Mouse (Mus musculus) G1E (cell line): ENCODE data around the gene Ssh1. TPM values are rescaled to one million over a fixed set of nuclear protein-coding genes. Genes with fewer than 3 reads are reported as not detected.

ENCODE experiments used
- ATAC-seq: 2 replicates; pipeline ENCODE4 v1.8.0; 2016; ENCODE audit warnings: mild to moderate bottlenecking; ENCODE audit not compliant: insufficient number of reproducible peaks, poor library complexity, low FRiP score, severe bottlenecking; ENCODE audit errors: extremely low read depth
- DNase-seq: peaks from one replicate; pipeline ENCODE4 v3.0.0; 2012; ENCODE audit warnings: low spot score
- H3K27me3 ChIP-seq: 2 replicates; pipeline ENCODE4 v1.6.1; 2012; ENCODE audit warnings: mild to moderate bottlenecking, low read length, inconsistent platforms; ENCODE audit not compliant: insufficient read depth
- H3K36me3 ChIP-seq: replicated peaks from 2 replicates; pipeline ENCODE3; 2012; ENCODE audit warnings: mild to moderate bottlenecking, inconsistent platforms
- H3K4me1 ChIP-seq: 2 replicates; pipeline ENCODE4 v1.6.1; 2012; ENCODE audit warnings: low read depth, low read length, inconsistent platforms, mixed read lengths; ENCODE audit not compliant: insufficient read depth
- H3K4me3 ChIP-seq: 2 replicates; pipeline ENCODE4 v1.5.1; 2012; ENCODE audit warnings: low read depth, mild to moderate bottlenecking, inconsistent platforms, low read length, moderate library complexity, mixed read lengths
- H3K9me3 ChIP-seq: replicated peaks from 2 replicates; pipeline ENCODE4 v1.6.1; 2012; ENCODE audit warnings: inconsistent platforms
- CTCF ChIP-seq: IDR thresholded peaks from 2 replicates; pipeline ENCODE4 v1.5.1; 2012; ENCODE audit warnings: low read depth, low read length, inconsistent platforms, mixed read lengths
- GATA1 ChIP-seq: IDR thresholded peaks from 2 replicates; pipeline ENCODE4 v1.6.1; 2012; ENCODE audit warnings: borderline replicate concordance, low read length, inconsistent platforms, mixed read lengths
- GATA2 ChIP-seq: IDR thresholded peaks from 2 replicates; pipeline ENCODE4 v1.6.1; 2012; ENCODE audit warnings: low read depth, low read length, inconsistent platforms, borderline replicate concordance
- POLR2AphosphoS5 ChIP-seq: IDR thresholded peaks from 2 replicates; pipeline ENCODE4 v1.6.1; 2012; ENCODE audit warnings: low read depth, low read length, inconsistent platforms; ENCODE audit not compliant: insufficient replicate concordance
- TAL1 ChIP-seq: conservative IDR thresholded peaks from 2 replicates; pipeline ENCODE4 v1.6.1; 2012; ENCODE audit warnings: low read depth, low read length, inconsistent platforms, mixed read lengths
- polyA plus RNA-seq: library from polyadenylated mRNA; stranded (reverse); fragments of >175 nt; gene quantifications from 2 replicates; pipeline ENCODE4 v1.2.3, GENCODE M21; 2012
- total RNA-seq, 2 experiments: library from RNA; stranded (forward) in 1 of 2; stranded (reverse) in 1 of 2; fragments of 200-1000 nt in 1 of 2; fragments of >200 nt in 1 of 2; fragmentation: Nextera tagmentation in 1 of 2; gene quantifications; 2 replicates each; pipeline ENCODE4 v1.2.3; 2014 to 2017

The Ssh1 gene
- 18.0 and 28.4 TPM in 2 replicates for total RNA-seq (2014; fragmentation: Nextera tagmentation)
- 3.3 and 3.9 TPM in 2 replicates for total RNA-seq (2017)
- polyA plus RNA-seq: 12.4 and 13.8 TPM in 2 replicates

DNA sequence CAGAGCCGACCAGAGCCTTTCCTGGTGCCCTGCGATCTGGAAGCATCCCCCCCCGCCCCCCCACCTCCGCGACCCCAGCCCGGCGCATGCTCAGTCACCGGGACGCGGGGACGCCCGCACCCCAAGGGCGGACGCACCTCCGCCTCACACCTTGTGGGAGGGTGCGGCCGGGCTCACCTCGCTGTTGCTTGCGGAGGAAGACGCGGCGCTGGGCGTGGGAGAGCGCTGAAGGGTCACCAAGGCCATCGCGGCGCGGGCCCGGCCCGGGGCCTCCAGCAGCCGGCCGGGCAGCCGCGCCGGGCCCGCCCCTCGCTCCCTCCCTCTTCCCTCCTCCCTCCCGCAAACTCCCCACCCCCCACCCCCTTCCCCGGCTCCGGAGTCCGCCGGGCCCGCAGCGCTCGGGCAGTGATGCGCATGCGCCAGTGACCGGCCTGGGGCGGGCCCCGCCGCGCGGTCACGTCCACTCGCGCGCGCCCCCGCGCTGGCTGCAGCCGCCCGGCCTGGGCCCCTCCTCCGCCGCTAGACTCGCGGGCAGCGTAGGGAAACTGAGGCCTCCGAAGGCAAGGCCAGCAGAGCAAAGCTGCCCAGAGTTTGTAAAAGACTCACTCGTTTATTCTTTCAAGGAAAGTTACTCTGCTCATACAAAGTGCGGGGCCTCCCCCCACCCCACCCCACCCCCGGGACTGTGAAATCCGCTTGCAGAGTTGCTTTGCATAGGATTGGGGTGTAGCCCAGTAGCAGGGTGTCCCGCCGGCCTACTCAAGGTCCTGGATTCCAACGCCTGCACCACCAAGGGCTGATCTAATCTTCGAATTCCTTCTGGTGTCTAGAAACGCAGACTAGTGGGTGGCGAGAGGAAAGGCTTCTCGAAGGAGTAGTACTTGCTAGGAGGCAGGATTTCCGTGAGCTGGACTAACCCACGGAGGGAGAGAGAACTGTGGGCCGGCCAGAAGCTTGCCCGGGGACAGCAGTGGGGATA, at the start of gene Ssh1:
TSS of gene Ssh1 (minus strand) at position 408 of the 979 bp plus-strand sequence.
- Histone ChIP-seq H3K27me3 (peaks cover 16% of the 10 kb centered on the region), H3K4me3 (peak within 1 kb of the TSS; percentile 81), H3K4me1 (peaks cover 47% of the 10 kb centered on the region), H3K36me3 (peaks cover 19% of the 10 kb centered on the region), H3K9me3 (no peaks in the 10 kb centered on the region)
- no peak for TF ChIP-seq TAL1
- DNase-seq: peak; percentile 84
- ATAC-seq: 0 out of 2 replicates have a peak, but pooled peaks have one; percentile 4

DNA sequence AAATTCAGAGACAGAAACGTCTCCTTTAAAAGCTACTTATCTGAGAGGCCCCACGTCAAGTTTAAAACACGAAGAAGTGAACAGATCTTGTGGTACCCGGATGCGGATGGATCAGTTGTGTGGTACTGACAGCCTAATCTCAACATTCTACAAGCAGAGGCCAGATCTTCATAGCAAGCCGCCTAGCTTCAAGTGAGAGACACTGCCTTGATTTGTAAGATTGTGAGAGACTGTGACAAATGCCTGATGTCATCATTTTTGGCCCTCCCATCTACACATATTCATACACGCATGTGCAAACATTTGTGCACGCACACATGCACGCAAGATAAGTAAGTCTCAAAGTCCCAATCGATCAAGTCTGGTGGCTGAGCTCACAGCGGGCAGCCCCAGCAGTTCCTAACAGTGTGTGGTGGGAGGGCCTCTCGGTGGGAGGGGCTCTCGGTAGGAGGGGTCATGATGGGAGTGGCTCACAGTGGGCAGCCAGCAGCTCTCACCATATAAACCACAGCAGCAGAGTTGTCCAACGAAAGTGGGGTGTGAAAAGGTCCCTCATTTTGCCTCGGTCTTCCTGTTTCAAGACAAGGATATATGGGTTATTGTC, 47.7 kb upstream of the Ssh1 start:
- Histone ChIP-seq H3K4me3 (no peak overlapping the region), H3K4me1 (peaks cover 11% of the 10 kb centered on the region), H3K27me3 (peaks cover 10% of the 10 kb centered on the region), H3K36me3 (no peaks in the 10 kb centered on the region), H3K9me3 (no peaks in the 10 kb centered on the region)
- ATAC-seq: no peak
- no peak for TF ChIP-seq GATA2
- no peak for TF ChIP-seq POLR2AphosphoS5
- no peak for TF ChIP-seq GATA1
- TF ChIP-seq CTCF: no peak
- no peak for TF ChIP-seq TAL1
- no peak for DNase-seq

DNA sequence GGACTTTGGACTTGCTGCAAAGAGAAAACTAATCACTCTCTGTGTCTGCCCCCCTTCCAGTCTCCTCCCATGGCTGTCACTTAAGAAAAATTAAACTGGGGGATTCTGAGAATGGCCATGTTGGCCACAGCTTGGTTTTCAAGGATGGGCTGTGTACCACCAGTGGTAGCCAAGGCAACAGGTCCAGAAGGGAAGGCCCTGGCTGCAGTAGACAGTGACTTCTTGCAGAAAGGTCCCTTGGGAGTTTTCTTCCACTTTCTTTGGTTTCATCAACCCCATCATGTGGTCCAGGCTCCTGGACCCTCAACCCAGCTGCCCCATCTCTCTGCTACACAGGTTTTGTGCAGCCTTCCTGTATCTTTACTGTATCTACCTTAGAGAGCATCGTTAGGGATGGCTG, 47.2 kb upstream of the Ssh1 start:
- no peak for TF ChIP-seq GATA1
- TF ChIP-seq GATA2: no peak
- no peak for TF ChIP-seq TAL1
- no peak for TF ChIP-seq CTCF
- TF ChIP-seq POLR2AphosphoS5: no peak
- Histone ChIP-seq H3K4me3 (no peak overlapping the region), H3K27me3 (peaks cover 10% of the 10 kb centered on the region), H3K36me3 (no peaks in the 10 kb centered on the region), H3K4me1 (peaks cover 8% of the 10 kb centered on the region), H3K9me3 (no peaks in the 10 kb centered on the region)
- ATAC-seq: no peak
- no peak for DNase-seq

DNA sequence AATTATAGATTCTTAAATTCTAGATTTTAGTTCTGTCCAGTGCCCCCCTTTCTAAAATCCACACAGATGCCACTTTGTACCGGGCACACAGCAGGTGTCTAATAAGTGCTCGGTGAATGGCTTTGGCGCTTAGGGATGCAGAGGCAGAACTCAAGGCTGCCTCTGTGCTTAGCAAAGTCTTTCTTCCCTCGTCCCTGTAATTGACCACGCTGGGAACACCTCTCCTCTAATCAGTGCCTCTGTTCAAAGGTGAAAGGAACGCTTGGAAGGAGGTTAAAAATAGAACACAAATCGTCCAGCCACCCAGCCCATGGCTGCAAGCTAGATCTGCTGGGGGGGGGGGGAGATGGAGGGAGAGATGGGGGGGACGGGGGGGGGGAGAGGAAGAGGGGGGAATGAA, 46.8 kb upstream of the Ssh1 start:
- Histone ChIP-seq H3K27me3 (peaks cover 10% of the 10 kb centered on the region), H3K36me3 (no peaks in the 10 kb centered on the region), H3K4me3 (no peak overlapping the region), H3K9me3 (no peaks in the 10 kb centered on the region), H3K4me1 (peaks cover 8% of the 10 kb centered on the region)
- TF ChIP-seq POLR2AphosphoS5: no peak
- no peak for TF ChIP-seq GATA2
- TF ChIP-seq TAL1: no peak
- no peak for TF ChIP-seq CTCF
- no peak for TF ChIP-seq GATA1
- no peak for ATAC-seq
- DNase-seq: no peak

DNA sequence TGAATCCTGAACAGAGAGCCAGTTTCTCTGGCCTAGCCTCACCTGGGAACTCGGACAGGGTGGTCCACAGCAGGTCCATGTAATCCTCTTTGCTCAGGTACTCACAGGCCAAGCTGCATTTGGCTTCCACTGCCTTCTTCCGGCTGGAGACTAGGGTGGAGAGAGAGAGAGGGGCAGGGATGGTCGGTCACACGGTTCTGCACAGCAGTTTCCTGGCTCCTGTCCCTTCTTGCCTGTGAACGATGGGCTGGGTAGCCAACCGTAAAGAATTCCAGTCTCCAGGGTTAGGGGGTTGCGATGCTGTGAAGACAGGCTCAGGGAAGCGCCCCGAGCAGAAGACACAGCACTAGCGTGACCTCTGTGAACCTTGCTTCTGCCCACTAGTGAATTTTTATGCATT, 41.4 kb upstream of the Ssh1 start:
- peaks cover 5% of the 10 kb centered on the region; the same call in 1 of the 2 replicates for H3K9me3 ChIP-seq
- DNase-seq (no peak), ATAC-seq (no peak)
- H3K4me3 ChIP-seq: no peak overlapping the region
- H3K4me1 ChIP-seq: no peaks in the 10 kb centered on the region
- H3K27me3 ChIP-seq: peaks cover 13% of the 10 kb centered on the region
- H3K36me3 ChIP-seq: no peaks in the 10 kb centered on the region
- no peak for TF ChIP-seq GATA2
- no peak for TF ChIP-seq POLR2AphosphoS5
- TF ChIP-seq CTCF: no peak
- TF ChIP-seq GATA1: no peak
- TF ChIP-seq TAL1: no peak

DNA sequence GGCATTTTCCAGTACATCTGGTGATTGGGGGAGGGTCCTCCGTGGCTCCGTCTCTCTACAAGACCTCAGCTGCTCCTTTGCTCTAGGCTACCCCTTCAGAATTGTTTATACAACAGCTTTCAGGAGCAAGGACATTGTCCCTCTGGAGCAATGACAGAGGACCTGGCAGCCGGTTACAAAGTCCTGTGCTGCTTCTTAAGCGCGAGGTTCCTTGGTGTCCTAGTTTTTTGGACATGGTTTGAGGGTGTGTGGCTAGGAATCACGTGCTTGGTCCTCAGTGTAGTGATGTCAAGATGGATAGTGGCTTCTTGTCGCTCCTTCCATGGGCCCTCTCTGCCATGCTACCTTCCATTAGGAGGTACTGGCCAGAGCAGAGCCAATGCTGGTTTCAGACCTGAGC, 40.7 kb upstream of the Ssh1 start:
- TF ChIP-seq GATA2 (no peak), POLR2AphosphoS5 (no peak), GATA1 (no peak), CTCF (no peak), TAL1 (no peak)
- ATAC-seq (no peak), DNase-seq (no peak)
- Histone ChIP-seq H3K4me1 (no peaks in the 10 kb centered on the region), H3K4me3 (no peak overlapping the region), H3K36me3 (no peaks in the 10 kb centered on the region), H3K27me3 (peaks cover 13% of the 10 kb centered on the region), H3K9me3 (peaks cover 5% of the 10 kb centered on the region; the same call in 1 of the 2 replicates)
